Mouse (Mus musculus) left cerebral cortex, adult 2 months (tissue): ENCODE data around the gene Shoc2. TPM values are rescaled to one million over a fixed set of nuclear protein-coding genes. Genes with fewer than 3 reads are reported as not detected.

Source experiments
- DNase-seq, 2 experiments: peaks; one replicate each; pipeline ENCODE4 v3.0.0; 2021 to 2022; ENCODE audit warnings: low spot score in 2 of 2, mixed read lengths in 1 of 2; ENCODE audit errors: extremely low spot score in 1 of 2
- H3K27ac ChIP-seq: fragments of 200-600 bp; 2 replicates; pipeline ENCODE4 v1.8.1; 2022
- H3K4me3 ChIP-seq: fragments of 200-600 bp; 2 replicates; pipeline ENCODE4 v1.8.1; 2022
- CTCF ChIP-seq: fragments of 200-600 bp; IDR thresholded peaks from 2 replicates; pipeline ENCODE4 v1.8.1; 2022; ENCODE audit warnings: antibody characterized with exemption, mild to moderate bottlenecking, moderate library complexity
- intact Hi-C: fragments of 180-260 bp; cut with DNase I; formaldehyde crosslinking; loops from one replicate; pipeline ENCODE4 v1.15.1; 2025
- long read RNA-seq, 2 experiments: library from polyadenylated mRNA; stranded (forward); transcript quantifications; one replicate each; pipeline ENCODE4 v2.0.0; 2021; ENCODE audit warnings: borderline mapping rate in 2 of 2
- total RNA-seq, 2 experiments: library from RNA; stranded (reverse); gene quantifications; 2 replicates each; pipeline ENCODE4 v1.2.3; 2021

Shoc2 gene
- total RNA-seq: 10 to 100 TPM; 54.5 to 55.6 TPM
- long read RNA-seq, experiment 1, transcript Shoc2-201 (9 exons, 3,965 nt): major isoform, 12 of 90 reads
- long read RNA-seq, experiment 1, partial matches to known transcripts: 33 of 90 reads
- long read RNA-seq, experiment 1, other reads (novel, unspliced or antisense): 45 of 90 reads
- long read RNA-seq, experiment 2, transcript Shoc2-201 (9 exons, 3,965 nt): major isoform, 16 of 60 reads
- long read RNA-seq, experiment 2, partial matches to known transcripts: 15 of 60 reads
- long read RNA-seq, experiment 2, other reads (novel, unspliced or antisense): 27 of 60 reads

DNA sequence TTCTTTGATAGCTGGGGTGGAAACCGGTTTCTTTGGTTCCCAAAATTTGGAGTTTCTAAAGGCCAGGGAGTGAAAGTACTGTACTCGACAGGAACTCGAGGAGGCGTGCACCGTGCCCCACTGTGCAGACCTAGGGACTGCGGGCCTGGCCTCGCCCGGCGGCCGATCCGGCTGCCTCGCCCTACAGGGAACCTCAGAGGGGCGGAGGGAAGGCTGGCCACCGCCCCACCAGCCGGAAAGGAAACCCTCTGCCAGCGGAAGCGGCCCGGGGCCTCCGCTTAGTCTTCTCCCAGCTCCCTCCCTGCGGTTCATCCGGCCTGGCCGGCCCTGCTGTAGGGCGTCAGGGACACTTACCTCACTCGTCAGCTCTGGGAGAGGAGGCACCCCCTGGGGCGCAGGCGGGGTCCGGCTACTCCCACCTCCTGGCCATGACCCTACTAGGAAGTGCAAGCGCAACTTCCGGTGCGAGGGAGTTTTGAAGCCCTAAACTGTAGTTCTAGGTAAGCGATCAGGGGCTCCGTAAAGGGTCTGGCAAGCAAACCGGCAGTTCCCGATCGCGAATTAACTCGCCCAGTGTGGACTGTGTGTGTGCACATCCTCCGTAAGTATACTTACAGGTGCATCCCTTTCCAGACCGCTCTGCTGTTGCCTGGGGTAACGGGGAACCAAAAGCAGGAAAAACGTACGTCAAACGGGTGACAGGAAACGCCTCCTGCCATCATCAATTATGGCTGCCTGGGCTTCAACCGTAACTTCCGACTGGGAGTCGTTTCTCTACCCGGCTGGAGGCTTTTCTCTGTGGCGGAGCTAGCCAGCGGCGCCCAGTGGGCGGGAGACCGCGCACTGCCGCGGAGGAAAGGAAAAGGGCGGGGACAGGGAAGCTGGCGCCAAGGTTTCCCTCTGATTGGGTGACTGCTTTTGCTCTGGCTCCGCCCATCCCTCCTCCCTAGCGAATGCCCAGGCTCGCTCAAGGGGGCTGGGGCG is at the start of gene Shoc2, which contains the start of gene Bbip1:
Gene Shoc2, plus strand, starts transcription at position 505 of the 984 bp plus-strand sequence.
Gene Bbip1, minus strand, starts transcription at position 826 of the 984 bp plus-strand sequence.
- DNase-seq: peak; percentile 97 to 99
- Histone ChIP-seq H3K4me3 (peak within 1 kb of the TSS; percentile 86), H3K27ac (peak within 1 kb of the TSS; percentile 98)
- TF ChIP-seq CTCF: no peak; the same call in none of the 2 replicates
- intact Hi-C loops: loop anchor here (5.0 to 10.0 kb wide), 3 partner anchors 42 to 1251 kb away; no protein-coding TSS in a partner anchor

GRCm38 (mm10) chr19:53894538-53895121 is 49.5 kb upstream of the Shoc2 start:
- no peak for TF ChIP-seq CTCF
- no peak for DNase-seq
- H3K27ac ChIP-seq: no peak overlapping the region; the same call in 1 of the 2 replicates
- no peak overlapping the region for H3K4me3 ChIP-seq
- intact Hi-C loops: no loop called here

DNA sequence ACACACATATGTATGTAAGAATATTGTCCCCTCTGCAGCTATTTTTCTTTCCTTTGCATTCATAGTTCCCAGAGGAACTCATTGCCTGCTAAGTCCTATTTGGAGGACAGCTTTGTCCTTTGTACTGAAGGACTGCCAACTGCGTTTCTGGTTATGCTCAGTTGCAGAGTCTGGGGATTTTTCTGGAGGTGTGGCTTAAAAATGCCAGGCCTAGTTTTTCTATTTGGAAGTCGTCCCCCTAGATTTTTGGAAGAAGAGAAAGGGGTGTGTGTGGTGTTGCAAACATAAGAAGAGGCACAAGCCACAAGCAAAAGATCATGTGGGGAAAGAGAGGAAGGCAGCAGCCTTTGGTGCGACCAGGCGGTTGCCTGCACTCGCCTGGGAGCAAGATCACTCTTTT is 46.1 kb upstream of the Shoc2 start:
- H3K4me3 ChIP-seq: no peak overlapping the region
- no peak for TF ChIP-seq CTCF
- no peak for DNase-seq
- intact Hi-C loops: no loop called here
- H3K27ac ChIP-seq: no peak overlapping the region

DNA sequence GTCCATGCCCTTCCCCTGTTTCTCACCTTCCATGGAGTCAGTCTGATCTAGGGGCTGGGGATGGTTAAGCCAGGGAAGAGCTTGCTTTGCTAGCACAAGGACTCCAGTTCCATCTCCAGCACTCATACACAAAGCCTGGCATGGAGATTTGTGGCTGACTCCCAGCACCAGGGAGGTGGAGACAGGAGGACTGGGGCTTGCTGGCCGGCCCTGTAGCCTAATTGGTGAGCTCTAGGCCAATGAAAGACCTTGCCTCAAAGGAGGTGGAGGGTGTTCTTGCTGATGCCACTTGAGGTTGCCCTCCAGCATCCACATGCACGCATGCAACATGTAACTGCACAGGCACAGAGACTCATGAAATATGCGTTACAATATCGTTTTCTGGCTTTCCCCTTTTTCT is 45.6 kb upstream of the Shoc2 start:
- H3K27ac ChIP-seq: no peak overlapping the region
- TF ChIP-seq CTCF: no peak
- no peak overlapping the region for H3K4me3 ChIP-seq
- intact Hi-C loops: no loop called here
- DNase-seq: no peak

DNA sequence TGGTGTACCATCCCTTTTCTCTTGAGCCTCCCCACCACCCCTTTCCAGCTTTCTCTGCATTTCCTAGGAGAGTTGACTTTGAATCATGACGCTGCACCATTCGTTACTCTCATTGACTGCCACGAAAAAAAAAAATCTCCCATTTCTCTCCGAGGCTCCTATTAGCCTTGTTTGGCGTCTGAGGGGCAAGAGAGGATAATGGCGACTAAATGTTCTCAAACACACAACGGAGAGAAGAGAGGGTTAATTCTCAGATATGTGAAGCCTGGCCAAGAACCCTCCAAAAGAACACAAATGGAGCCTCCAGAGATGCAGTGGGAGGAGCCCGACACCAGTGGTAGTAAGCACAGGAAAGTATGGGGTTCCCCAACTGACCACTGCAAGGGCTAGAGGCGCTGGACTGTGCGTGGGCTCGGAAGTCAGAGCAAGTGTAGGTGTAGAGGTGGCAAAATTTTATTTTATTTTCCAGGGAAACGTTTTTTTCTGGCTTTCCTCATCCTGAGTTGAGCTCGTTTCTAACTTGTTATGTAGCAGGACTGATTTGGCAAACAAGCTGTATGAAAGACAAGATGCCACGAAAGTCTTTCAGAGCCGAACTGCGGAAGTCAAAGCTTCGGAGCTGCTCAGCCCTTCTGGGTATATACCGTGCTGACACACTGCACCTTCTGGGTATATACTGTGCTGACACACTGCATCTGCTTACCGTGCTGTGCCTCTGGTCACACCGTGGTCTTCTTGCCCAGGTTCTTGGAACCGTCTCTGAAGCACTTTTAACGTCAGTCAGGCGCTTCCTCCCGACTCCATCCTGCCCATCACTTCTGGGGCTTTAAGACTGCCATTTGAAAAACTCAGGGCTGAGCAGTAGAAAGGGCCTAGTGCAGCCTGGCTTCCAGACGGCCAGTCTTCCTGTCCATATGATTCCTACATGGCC is 44.9 kb upstream of the Shoc2 start:
- Histone ChIP-seq H3K4me3 (no peak overlapping the region), H3K27ac (no peak overlapping the region)
- intact Hi-C loops: no loop called here
- TF ChIP-seq CTCF: no peak; the same call in 1 of the 2 replicates
- no peak for DNase-seq

- no peak for TF ChIP-seq CTCF
- intact Hi-C loops: loop anchor here (5.0 kb wide), 4 partner anchors 42 to 298 kb away; partner anchors contain the start of genes Bbip1, Shoc2 and Smc3
Observed at GRCm38 (mm10) chr19:53899941-53900610, 44.0 kb upstream of the Shoc2 start.

GRCm38 (mm10) chr19:53901931-53902738 is 42.0 kb upstream of the Shoc2 start:
- DNase-seq: no peak
- intact Hi-C loops: loop anchor here (5.0 kb wide), 4 partner anchors 40 to 300 kb away; partner anchors contain the start of genes Bbip1, Shoc2 and Smc3
- peak overlapping the region; percentile 96 for H3K27ac ChIP-seq
- no peak for TF ChIP-seq CTCF
- H3K4me3 ChIP-seq: peak overlapping the region; percentile 96

More at GRCm38 (mm10) chr19:53899941-53900610, 44.0 kb upstream of the Shoc2 start:
- Histone ChIP-seq H3K4me3 (no peak overlapping the region), H3K27ac (no peak overlapping the region)
- no peak for DNase-seq

DNA sequence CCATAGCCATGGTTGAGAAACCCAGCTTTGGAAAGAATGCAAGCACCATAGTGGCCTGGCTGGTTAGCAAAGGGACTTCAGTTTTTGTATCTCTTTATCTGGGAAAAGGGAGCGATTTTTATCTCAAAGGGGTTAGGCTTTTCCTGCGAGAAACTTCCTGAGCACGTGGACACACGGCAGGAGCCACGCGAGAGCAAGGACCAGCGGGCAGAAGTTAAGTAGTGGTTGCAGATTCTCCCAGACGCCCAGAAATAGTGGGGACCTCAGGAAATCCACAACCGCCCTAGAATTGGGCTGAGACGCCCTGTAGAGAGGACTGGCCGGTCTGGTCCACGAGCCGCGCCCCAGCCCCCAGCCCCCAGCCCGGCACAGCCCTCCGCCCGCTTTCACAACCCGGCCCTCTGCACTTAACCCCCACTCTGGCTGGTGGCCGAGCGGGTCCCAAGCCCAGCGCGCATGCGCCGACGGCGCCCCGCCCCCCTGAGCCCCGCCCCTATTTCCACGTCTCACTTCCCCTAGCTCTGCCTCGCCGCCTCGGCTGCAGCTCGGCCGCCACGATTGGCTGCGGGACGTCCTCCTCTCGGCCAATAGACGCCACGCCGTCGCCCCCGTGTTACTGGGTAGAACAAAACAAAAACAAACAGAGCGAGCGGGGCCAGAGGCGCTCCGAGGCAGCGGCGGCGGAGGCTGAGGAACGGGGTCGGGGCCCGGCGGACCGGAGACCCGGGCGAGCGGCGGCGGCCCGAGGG is 41.2 kb upstream of the Shoc2 start:
- peak; percentile 93 to 96 for DNase-seq
- no peak for TF ChIP-seq CTCF
- intact Hi-C loops: loop anchor here (5.0 kb wide), 4 partner anchors 39 to 301 kb away; partner anchors contain the start of genes Bbip1, Shoc2 and Smc3
- Histone ChIP-seq H3K4me3 (peak overlapping the region; percentile 96), H3K27ac (peak overlapping the region; percentile 96)
